Mouse (Mus musculus): Measurements from ENCODE around the gene Map10.

Map10 gene

GRCm38 (mm10) chr8:125670906-125671305, 1.3 kb downstream of the Map10 start:
- no peak for DNase-seq

- no peak for DNase-seq
Measured at GRCm38 (mm10) chr8:125671371-125671770, 1.8 kb downstream of the Map10 start.

- DNase-seq, result no peak
Measured at GRCm38 (mm10) chr8:125675796-125676195, 6.2 kb downstream of the Map10 start.

- DNase-seq, result no peak
Measured at GRCm38 (mm10) chr8:125677484-125677883, 7.9 kb downstream of the Map10 start.

GRCm38 (mm10) chr8:125678854-125679648, 9.4 kb downstream of the Map10 start:
- DNase-seq, result peak; percentile 19 to 29

- no peak for DNase-seq
Measured at GRCm38 (mm10) chr8:125680851-125681408, 11.3 kb downstream of the Map10 start.

GRCm38 (mm10) chr8:125685216-125685760, 15.7 kb downstream of the Map10 start:
- DNase-seq, result no peak

GRCm38 (mm10) chr8:125686221-125686865, 16.7 kb downstream of the Map10 start:
- no peak for DNase-seq

GRCm38 (mm10) chr8:125690166-125690915, 20.7 kb downstream of the Map10 start:
- no peak for DNase-seq

- no peak for DNase-seq
Measured at GRCm38 (mm10) chr8:125690961-125691360, 21.3 kb downstream of the Map10 start.

GRCm38 (mm10) chr8:125692447-125692846, 22.8 kb downstream of the Map10 start:
- DNase-seq, result no peak

- no peak for DNase-seq
Measured at GRCm38 (mm10) chr8:125693197-125693596, 23.6 kb downstream of the Map10 start.

- no peak for DNase-seq
Measured at GRCm38 (mm10) chr8:125695951-125696350, 26.3 kb downstream of the Map10 start.

- no peak for DNase-seq
Measured at GRCm38 (mm10) chr8:125699391-125700025, 29.9 kb downstream of the Map10 start.

GRCm38 (mm10) chr8:125700407-125700806, 30.8 kb downstream of the Map10 start:
- DNase-seq, result no peak

- no peak for DNase-seq
Measured at GRCm38 (mm10) chr8:125702868-125703473, 33.4 kb downstream of the Map10 start.

GRCm38 (mm10) chr8:125704434-125704833, 34.8 kb downstream of the Map10 start:
- DNase-seq, result no peak

GRCm38 (mm10) chr8:125705816-125706215, 36.2 kb downstream of the Map10 start:
- no peak for DNase-seq

- DNase-seq, result no peak
Measured at GRCm38 (mm10) chr8:125709171-125709570, 39.6 kb downstream of the Map10 start.

- DNase-seq, result no peak
Measured at GRCm38 (mm10) chr8:125711514-125711913, 41.9 kb downstream of the Map10 start.

- no peak for DNase-seq
Measured at GRCm38 (mm10) chr8:125716211-125716610, 46.6 kb downstream of the Map10 start.

GRCm38 (mm10) chr8:125716613-125717012, 47.0 kb downstream of the Map10 start:
- no peak for DNase-seq

All from cerebellum, postnatal 36 days (tissue).